Mouse (Mus musculus) heart, adult 11 months (tissue): ENCODE results near the gene Vmn1r125.
"Not testable (repeated sequence)": the region's sequence is repeated elsewhere in the genome, so short reads cannot be mapped to it uniquely, and the experiment has no call there.

Experiments
- DNase-seq: peaks from one replicate; pipeline ENCODE4 v3.0.0; 2022

Gene Vmn1r125

GRCm38 (mm10) chr7:21271879-21272278 lies at the start of gene Vmn1r125:
Gene Vmn1r125 (plus strand): TSS chr7:21272179.
- DNase-seq = not testable (repeated sequence)

GRCm38 (mm10) chr7:21260517-21260916 lies 11.5 kb upstream of the Vmn1r125 start, which contains the start of gene Vmn1r124:
Gene Vmn1r124 (minus strand): TSS chr7:21260617.
- peak; percentile 29 for DNase-seq

GRCm38 (mm10) chr7:21301367-21301766 lies 29.4 kb downstream of the Vmn1r125 start, which contains the start of gene Vmn1r126:
Gene Vmn1r126 (minus strand): TSS chr7:21301467.
- not testable (repeated sequence) for DNase-seq

- DNase-seq = not testable (repeated sequence)
Observed at GRCm38 (mm10) chr7:21319761-21320160, 47.8 kb downstream of the Vmn1r125 start, which contains the start of gene Vmn1r127. Gene Vmn1r127 (minus strand): TSS chr7:21319861.
